Mouse (Mus musculus) retina, adult 2 months (tissue): ENCODE results near the gene Slc24a2.

Source experiments
- DNase-seq: peaks from one replicate; pipeline ENCODE4 v3.0.0-alpha.2; 2012; ENCODE audit warnings: low read depth, low spot score

Gene Slc24a2

GRCm38 (mm10) chr4:87229960-87230551, at the start of gene Slc24a2:
Gene Slc24a2 (minus strand): TSS chr4:87230477.
- no peak for DNase-seq

- no peak for DNase-seq
These were observed 44.5 kb upstream of the Slc24a2 start for GRCm38 (mm10) chr4:87274825-87275224.

DNA sequence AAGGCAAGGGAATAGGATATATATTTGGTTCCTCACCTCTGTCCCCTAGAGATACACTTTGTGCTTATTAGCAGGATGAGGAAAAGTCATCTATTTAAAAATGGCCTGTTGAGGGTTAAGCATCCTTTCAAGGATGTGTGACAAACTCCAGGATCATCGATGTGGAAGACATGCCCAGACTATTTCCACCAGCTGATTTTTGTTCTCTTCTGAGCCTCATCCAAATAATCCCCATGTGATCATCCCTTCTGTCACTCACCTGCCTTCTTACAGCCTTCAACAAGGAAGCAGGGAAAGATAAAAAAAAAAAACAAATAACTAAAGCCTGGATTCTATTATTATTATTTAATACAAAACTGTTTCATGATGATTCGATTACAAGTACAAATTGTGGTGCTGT, 44.0 kb upstream of the Slc24a2 start:
- DNase-seq, result no peak

GRCm38 (mm10) chr4:87273476-87273875, 43.2 kb upstream of the Slc24a2 start:
- DNase-seq, result no peak

- DNase-seq, result no peak
These were observed 885 bp downstream of the Slc24a2 start for GRCm38 (mm10) chr4:87229224-87229959.

DNA sequence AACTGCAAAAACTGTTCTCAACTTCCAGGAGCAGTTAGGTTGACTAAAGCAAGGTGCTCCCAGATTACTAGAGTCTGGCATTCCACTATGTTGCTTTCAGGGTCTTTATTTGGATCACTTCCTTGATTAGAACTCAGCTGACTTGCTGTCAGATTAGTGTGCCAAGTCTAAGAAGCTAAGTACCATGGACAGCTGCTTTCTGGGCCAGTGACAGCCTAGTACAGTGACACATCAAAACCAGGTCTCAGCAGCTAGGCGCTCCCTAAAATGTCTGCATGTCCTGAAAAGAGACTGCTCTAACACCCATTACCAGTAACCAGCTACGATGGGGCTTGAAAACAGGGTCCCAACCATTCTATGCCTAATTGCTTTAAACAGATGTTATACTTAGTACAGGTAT, 8.7 kb downstream of the Slc24a2 start:
- no peak for DNase-seq

DNA sequence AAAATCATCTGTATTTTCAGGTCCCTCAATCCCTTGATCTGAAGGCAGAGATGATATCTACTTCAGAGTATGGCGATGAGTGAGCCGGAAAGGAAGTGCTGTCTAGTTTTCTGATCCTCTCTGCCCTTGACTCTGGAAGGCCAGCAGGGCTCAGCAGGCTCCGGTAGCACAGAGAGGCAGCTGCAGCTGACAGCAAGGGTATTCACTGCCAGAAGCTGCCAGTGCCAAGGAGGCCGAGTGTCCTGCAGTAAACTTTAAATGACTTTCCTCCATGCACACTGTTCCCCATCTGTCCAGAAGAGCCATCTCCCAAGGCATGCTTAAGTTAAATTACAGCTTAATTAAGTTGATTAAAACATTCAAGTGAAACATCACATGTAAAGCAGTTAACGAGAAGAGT, 12.1 kb downstream of the Slc24a2 start:
- no peak for DNase-seq

DNA sequence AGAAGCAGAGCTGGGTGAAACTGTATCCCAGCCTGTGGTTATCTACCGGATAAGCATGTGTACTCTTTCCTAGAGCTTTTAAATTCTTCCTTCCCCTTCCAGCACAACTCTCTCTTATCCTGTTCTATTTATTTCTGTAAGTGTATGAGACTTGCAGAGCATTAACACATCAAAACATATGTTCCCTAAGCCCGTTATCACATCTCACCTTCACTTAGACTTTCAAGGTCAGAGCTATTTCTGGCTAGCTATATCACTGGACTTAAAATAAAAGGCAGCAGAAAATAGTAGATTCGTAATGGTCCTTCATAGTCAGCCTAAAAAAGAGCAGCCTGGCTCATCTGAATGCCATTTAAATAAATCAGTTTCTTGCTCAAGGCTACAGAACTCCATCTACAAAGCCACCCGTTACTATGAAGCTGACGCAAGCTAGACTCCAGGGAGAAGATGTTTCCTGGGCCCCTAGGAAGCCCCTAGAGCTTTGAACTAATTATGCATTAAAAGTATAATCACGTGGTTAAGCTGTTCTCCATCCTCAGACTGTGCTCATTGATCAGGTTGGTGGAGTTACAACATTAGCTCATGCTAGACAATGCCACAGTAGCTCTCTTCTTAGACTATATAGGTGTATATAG, 18.8 kb downstream of the Slc24a2 start:
- no peak for DNase-seq

- no peak for DNase-seq
These were observed 19.7 kb downstream of the Slc24a2 start for GRCm38 (mm10) chr4:87210533-87210932.

DNA sequence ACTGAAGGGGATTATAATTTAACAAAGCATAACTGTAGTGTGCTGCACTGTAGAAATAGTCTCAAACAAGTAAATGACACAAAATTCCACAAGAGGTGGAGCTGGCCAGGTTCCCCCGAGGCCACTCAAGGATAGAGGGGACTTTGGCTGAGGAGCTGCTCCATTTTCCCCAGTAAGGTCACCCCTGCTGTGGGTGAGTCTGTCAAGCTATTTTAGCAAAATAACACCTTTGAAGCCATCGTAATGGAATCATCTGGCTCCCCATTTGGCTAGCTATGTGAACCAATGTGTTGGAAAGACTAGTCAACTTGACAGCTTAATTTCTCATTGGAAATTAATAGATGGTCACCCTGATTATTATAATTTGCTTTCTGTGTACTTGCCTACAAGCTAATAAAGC, 28.2 kb downstream of the Slc24a2 start:
- DNase-seq, result no peak

DNA sequence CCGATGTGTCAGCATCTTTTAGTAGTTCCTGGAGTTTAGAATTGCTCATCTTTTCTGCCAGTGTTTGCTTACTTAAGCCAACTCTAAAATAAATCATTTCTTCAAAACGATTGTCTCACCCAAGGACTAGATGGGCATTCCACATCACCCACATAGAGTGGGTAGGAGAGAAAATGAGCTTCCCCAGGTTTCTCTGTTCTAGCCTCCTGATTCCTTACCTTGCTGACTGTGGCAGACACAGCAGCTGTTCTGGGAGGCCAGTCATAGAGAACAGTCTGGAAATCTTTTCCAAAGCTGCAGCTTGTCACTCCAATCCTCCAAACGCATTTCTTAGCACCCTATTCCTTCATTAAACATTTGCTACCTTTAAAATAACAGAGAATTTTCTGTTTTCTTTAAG, 29.0 kb downstream of the Slc24a2 start:
- no peak for DNase-seq

GRCm38 (mm10) chr4:87184147-87184930, 45.9 kb downstream of the Slc24a2 start:
- DNase-seq, result no peak

- no peak for DNase-seq
These were observed 53.2 kb downstream of the Slc24a2 start for GRCm38 (mm10) chr4:87177116-87177515.

- no peak for DNase-seq
These were observed 66.3 kb downstream of the Slc24a2 start for GRCm38 (mm10) chr4:87163945-87164344.

DNA sequence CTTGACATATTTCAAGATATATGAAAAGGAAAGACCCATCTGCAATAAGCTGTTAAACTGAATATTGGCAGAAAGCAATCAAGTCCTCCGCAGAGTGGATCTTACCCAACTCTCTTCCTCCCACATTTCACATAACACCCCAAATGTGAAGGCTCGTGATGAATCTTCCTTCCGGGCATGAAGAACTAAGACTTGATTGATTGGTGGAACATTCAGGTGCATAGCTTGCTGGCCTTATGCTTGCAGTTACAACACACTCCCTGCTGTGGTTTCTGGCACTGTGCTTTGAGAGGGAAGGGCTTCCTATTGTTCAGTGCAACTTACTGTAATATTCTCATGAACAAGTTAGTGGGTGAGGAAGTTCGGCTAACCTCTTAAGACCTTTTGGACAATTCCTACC, 72.2 kb downstream of the Slc24a2 start:
- no peak for DNase-seq

DNA sequence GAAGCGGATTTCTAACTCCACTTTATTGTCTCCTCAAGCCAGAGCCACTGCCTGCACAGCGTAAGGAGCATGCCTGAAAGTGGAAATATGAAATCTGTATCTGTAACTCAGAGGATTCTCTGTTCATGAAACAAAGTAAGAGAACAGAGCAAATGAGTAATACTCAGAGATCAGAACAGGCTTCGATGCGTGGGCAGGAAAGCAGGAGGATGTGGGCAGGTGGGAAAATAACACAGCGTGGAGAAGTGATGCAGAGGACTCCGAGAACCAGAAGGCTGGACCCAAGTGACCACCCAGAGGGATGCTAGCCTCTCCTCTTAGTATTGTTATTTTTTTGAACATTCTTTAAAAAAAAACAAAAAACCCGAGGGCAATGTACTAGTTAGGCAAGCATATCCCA, 78.3 kb downstream of the Slc24a2 start:
- no peak for DNase-seq

- no peak for DNase-seq
These were observed 80.7 kb downstream of the Slc24a2 start for GRCm38 (mm10) chr4:87149584-87149983.

DNA sequence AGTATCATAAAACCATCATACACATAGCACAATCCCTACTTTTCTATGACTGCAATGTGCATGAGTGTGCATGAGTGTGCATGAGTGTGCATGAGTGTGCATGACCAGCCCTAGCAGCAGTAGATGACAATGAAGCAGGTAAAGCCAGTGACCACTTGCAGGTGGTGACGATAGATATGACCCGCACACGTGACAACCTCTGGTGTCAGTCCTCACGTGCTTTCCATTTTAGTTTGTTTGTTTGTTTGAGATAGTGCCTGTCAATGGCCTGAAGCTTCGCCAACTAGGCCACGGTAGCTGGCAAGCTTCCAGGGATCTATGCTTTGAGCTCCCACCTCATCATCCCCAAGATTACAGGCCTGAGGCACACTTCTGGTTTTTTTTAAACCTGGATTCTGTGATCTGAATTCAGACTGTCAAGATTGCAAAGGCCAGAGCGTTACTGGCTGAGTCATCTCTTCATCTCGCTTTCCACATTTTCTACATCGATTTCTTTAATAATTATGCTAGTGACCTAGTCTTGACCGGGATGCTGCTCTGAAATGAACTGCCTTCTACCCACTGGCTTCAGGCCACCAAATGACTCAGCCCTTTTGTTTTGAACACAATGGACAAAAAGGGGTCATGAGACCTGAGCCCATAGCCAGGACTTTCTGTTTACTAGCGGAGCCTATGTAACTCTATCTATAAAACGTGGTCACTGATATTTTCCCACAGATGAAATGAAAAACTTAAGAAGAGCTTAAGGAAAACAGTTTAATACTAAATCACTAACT, 88.5 kb downstream of the Slc24a2 start:
- DNase-seq, result peak; percentile 6

DNA sequence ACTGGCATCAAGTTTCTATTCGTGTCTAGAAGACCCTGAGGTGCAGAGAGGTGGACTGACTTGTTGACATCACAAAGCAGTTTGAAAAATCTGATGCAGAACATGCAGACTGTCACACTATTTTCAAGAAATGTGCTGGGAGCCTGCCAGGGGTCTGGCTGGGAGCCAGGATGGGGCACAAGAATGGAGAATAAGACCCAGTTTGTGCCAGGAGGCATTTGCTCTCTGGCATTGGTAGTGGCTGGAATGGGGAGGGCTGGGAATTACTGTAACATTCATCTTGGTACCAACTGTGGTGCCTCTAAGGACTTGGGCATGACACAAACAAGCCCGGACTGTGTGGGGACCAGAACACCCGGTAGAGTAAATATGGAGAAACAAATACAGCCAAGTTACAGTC, 89.4 kb downstream of the Slc24a2 start:
- no peak for DNase-seq

DNA sequence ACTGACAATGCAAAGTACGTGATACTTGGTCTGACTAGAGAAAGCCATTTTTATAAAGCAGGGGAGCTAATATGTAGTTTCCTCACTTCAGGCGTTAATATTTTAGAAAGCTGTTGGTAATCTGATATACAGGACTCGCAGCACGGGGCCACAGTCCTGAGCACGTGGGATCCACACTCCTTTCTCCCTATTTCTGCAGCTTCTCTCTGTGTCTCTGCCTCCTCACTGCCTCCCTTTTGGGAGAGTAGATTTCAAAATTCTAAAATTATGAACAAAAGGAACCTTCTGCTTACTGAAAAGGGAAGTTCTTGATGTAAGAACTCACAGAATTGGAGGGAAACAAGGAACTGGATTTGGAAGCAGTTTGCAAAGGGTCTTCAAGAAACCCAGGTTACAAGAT, 97.8 kb downstream of the Slc24a2 start:
- no peak for DNase-seq

DNA sequence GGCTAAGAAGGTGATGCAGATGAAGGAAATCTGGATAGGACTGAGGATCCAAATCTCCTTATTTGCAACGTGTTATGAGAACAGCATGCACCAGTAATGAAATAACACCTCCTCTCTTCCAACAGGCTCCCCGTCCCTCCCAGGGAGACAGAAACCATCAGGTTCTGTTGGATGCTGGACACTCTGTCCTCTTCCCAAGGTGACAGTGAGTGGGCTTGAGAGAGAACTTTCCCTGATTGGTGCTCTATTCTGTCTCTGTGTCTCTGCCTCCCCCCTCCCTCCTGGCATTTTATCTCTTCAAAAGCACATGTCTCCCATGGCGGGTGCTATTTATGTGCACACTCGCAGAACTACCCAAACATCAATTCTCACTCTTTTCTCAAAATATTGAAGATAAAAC, 103.5 kb downstream of the Slc24a2 start:
- no peak for DNase-seq

- DNase-seq, result no peak
These were observed 110.5 kb downstream of the Slc24a2 start for GRCm38 (mm10) chr4:87119758-87120157.
